ENCODE assay signal across 11 mouse cellular contexts in the genomic region with DNA sequence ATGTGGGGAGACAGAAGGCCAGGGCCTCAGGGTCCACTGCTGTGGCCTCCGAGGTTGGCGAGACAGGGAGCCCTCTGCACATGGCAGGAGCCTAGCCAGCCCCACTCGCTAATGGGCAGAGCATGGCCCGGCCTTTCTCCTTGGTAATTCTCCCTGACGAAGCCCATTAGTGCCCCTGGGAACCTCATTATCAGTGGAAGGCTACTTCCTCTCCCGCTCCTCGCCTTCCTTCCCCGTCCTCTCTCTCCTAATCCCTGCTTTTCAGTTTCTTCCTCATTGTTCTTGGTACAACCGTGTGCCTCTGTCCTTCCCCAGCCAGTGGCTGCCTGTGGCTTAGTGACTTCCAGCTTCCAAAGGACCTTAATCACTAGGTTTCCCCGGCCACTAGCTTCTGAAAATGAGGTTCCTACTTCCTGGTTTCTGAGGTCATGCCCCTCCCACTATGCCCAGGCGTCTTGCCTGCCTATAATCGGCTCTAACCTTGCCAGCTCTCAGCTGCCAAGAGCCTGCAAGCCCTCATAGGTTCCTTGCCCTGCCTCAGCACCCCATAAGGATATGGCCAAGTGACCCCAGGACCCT. TPM values are rescaled to one million over a fixed set of nuclear protein-coding genes. Genes with fewer than 3 reads are reported as not detected.
DNase-seq lines count a peak whose midpoint lies in the region; ATAC-seq and TF ChIP-seq lines count a peak whose summit lies in the region.
"Had no signal": no experiment of that assay in that cellular context is flagged by ENCODE, and none has a peak within 500 bp of the region (broad histone marks: within the 10 kb centered on the region; RNA-seq: fewer than 3 reads in every experiment).

No protein-coding gene starts in this region.

- ATAC-seq in lung, postnatal 0 days, result peak; percentile 12; the same call in 1 of the 2 replicates
- ATAC-seq in limb, embryonic 11.5 days (ENCODE audit: insufficient number of reproducible peaks, low FRiP score, low TSS enrichment, low read depth), result peak; percentile 15; the same call in 1 of the 2 replicates

- H3K9me3 ChIP-seq in lung, postnatal 0 days (ENCODE audit: low read length), result no peaks in the 10 kb centered on the region
- H3K9me3 ChIP-seq in limb, embryonic 11.5 days (ENCODE audit: control insufficient read depth, low read length), result no peaks in the 10 kb centered on the region

- peak; percentile 53 for DNase-seq in lung, postnatal 0 days (ENCODE audit: low spot score)
- DNase-seq in lung, postnatal 25 days (ENCODE audit: low spot score), result no peak
- peak; percentile 8 for DNase-seq in c-Kit-positive CD71-positive TER-119-positive erythroid progenitor cells, embryonic 14.5 days (ENCODE audit: low spot score)
- DNase-seq in limb, embryonic 11.5 days (ENCODE audit: low spot score), result no peak
- peak; percentile 50 for DNase-seq in retina, adult 2 months (ENCODE audit: low read depth, low spot score)
- DNase-seq in kidney, postnatal 14 days, result no peak
- DNase-seq in adrenal gland, adult (ENCODE audit: inconsistent age in 2 of 2, low spot score in 1 of 2), result no peak
- no peak for DNase-seq in gastrocnemius, postnatal 36 days
- DNase-seq: gastrocnemius, postnatal 14 days; thymus, adult 18-20 months had no signal

- H3K4me1 ChIP-seq in lung, postnatal 0 days (ENCODE audit: insufficient read depth, low read depth, low read length), result no peaks in the 10 kb centered on the region
- peaks cover 13% of the 10 kb centered on the region for H3K4me1 ChIP-seq in limb, embryonic 11.5 days (ENCODE audit: control insufficient read depth, insufficient read depth, low read length)

- TF ChIP-seq EP300 in lung, postnatal 0 days (IDR thresholded peaks at IDR 0.05), result no peak

- no peak overlapping the region for H3K9ac ChIP-seq in lung, postnatal 0 days (replicated peaks; ENCODE audit: low read depth)
- H3K9ac ChIP-seq in limb, embryonic 11.5 days (ENCODE audit: low read length), result no peak overlapping the region; the same call in 1 of the 2 replicates

- intact Hi-C loops in gastrocnemius, postnatal 36 days (cut with DNase I), result no loop called here

- no peaks in the 10 kb centered on the region for H3K27me3 ChIP-seq in lung, postnatal 0 days (replicated peaks; ENCODE audit: insufficient read depth, low read length)
- no peaks in the 10 kb centered on the region for H3K27me3 ChIP-seq in limb, embryonic 11.5 days (ENCODE audit: control insufficient read depth, insufficient read depth, low read length)

- no peak overlapping the region for H3K4me3 ChIP-seq in lung, postnatal 0 days (ENCODE audit: low read depth, low read length)
- no peak overlapping the region for H3K4me3 ChIP-seq in limb, embryonic 11.5 days (ENCODE audit: low read depth, low read length)
- H3K4me3 ChIP-seq: myocyte had no signal

- 55% methylated on average over 12 of the region's 12 CpGs for WGBS in lung, postnatal 0 days
- 29% methylated on average over 12 of the region's 12 CpGs for WGBS in limb, embryonic 11.5 days

- H3K36me3 ChIP-seq in lung, postnatal 0 days (ENCODE audit: insufficient read depth, low read length), result no peaks in the 10 kb centered on the region
- H3K36me3 ChIP-seq in limb, embryonic 11.5 days (ENCODE audit: control insufficient read depth, insufficient read depth, low read length), result no peaks in the 10 kb centered on the region

- no peak overlapping the region for H3K27ac ChIP-seq in lung, postnatal 0 days (ENCODE audit: low read length)
- H3K27ac ChIP-seq in limb, embryonic 11.5 days (replicated peaks; ENCODE audit: low read depth, low read length), result no peak overlapping the region

- no peak overlapping the region for H3K4me2 ChIP-seq in lung, postnatal 0 days (replicated peaks; ENCODE audit: low read depth, low read length)
- H3K4me2 ChIP-seq in limb, embryonic 11.5 days (ENCODE audit: low read depth, severe bottlenecking), result no peak overlapping the region

- TF ChIP-seq CTCF in lung, postnatal 0 days (IDR thresholded peaks at IDR 0.05), result no peak

RNA-seq across cellular contexts. Expression of a gene that starts 31.0 kb away (rescaled TPM):
- 1.2 and 1.8 TPM in 2 replicates for polyA plus RNA-seq in lung, postnatal 0 days (2015; fragmentation: Nextera tagmentation; extraction: Ambion mirVana)
- polyA plus RNA-seq in limb, embryonic 11.5 days (2014; fragmentation: Nextera tagmentation; extraction: Ambion mirVana), result 0.35 and 0.65 TPM in 2 replicates
- not detected for total RNA-seq in gastrocnemius, postnatal 36 days (2021)
- polyA plus RNA-seq: myocyte had no signal

RNA-seq across cellular contexts. Expression of a gene that starts 48.8 kb away (rescaled TPM):
- polyA plus RNA-seq in lung, postnatal 0 days (2015; fragmentation: Nextera tagmentation; extraction: Ambion mirVana), result 594 and 625 TPM in 2 replicates
- 880 and 888 TPM in 2 replicates for polyA plus RNA-seq in limb, embryonic 11.5 days (2014; fragmentation: Nextera tagmentation; extraction: Ambion mirVana)
- total RNA-seq in gastrocnemius, postnatal 36 days (2021), result 100 to 1,000 TPM; 210 to 242 TPM

RNA-seq across cellular contexts. Expression of a gene that starts 53.5 kb away (rescaled TPM):
- polyA plus RNA-seq in lung, postnatal 0 days (2015; fragmentation: Nextera tagmentation; extraction: Ambion mirVana), result 18.7 and 18.8 TPM in 2 replicates
- polyA plus RNA-seq in limb, embryonic 11.5 days (2014; fragmentation: Nextera tagmentation; extraction: Ambion mirVana), result 7.9 and 8.5 TPM in 2 replicates
- 1 to 10 TPM; 2.6 to 4.6 TPM for total RNA-seq in gastrocnemius, postnatal 36 days (2021)

Comparison
In these comparisons a context has a peak if more than half of its experiments do, and no peak if none do; other contexts are left out.
1. DNase-seq: peak in lung, postnatal 0 days (single experiment), c-Kit-positive CD71-positive TER-119-positive erythroid progenitor cells, embryonic 14.5 days (single experiment) and retina, adult 2 months (single experiment); none in lung, postnatal 25 days (single experiment), limb, embryonic 11.5 days (single experiment), kidney, postnatal 14 days (single experiment), adrenal gland, adult (0 of 2) and gastrocnemius, postnatal 36 days (0 of 2).